Mouse (Mus musculus) heart, adult 11 months (tissue): ENCODE measurements around the gene Larp7.
A peak's percentile ranks its signal among the peaks of the same experiment; 100 is the strongest.

Experiments
- DNase-seq: peaks from one replicate; pipeline ENCODE4 v3.0.0; 2022

Gene Larp7

GRCm38 (mm10) chr3:127511786-127512746, 41.1 kb downstream of the Larp7 start:
- peak; percentile 84 for DNase-seq

GRCm38 (mm10) chr3:127507878-127508783, 45.0 kb downstream of the Larp7 start:
- DNase-seq = peak; percentile 74

GRCm38 (mm10) chr3:127498742-127499400, 54.3 kb downstream of the Larp7 start, which contains the start of gene Ank2:
Gene Ank2 (minus strand): TSS chr3:127499350.
- DNase-seq = peak; percentile 90

- peak; percentile 94 for DNase-seq
These were observed 54.9 kb downstream of the Larp7 start for GRCm38 (mm10) chr3:127498197-127498741.

GRCm38 (mm10) chr3:127492663-127493062, 60.5 kb downstream of the Larp7 start:
- no peak for DNase-seq

GRCm38 (mm10) chr3:127487302-127487701, 65.8 kb downstream of the Larp7 start:
- peak; percentile 31 for DNase-seq
